Mouse (Mus musculus) embryo, embryonic 10 days (tissue): ENCODE results near the gene Vps72.

Experiments used
- DNase-seq: peaks from one replicate; pipeline ENCODE4 v3.0.0-alpha.2; 2015; ENCODE audit warnings: low spot score

Gene Vps72

GRCm38 (mm10) chr3:95164840-95165239 lies 54.0 kb downstream of the Vps72 start:
- DNase-seq = no peak

GRCm38 (mm10) chr3:95169996-95170395 lies 59.2 kb downstream of the Vps72 start:
- no peak for DNase-seq

GRCm38 (mm10) chr3:95171105-95171504 lies 60.3 kb downstream of the Vps72 start:
- no peak for DNase-seq
